Mouse (Mus musculus): Measurements from ENCODE around the gene Map3k6. TPM values are rescaled to one million over a fixed set of nuclear protein-coding genes. Genes with fewer than 3 reads are reported as not detected.

Map3k6 gene
- total RNA-seq, 2 experiments from 2014 or later: 17.2 to 36.7 TPM

- DNase-seq: no peak
These were observed 44.7 kb downstream of the Map3k6 start for GRCm38 (mm10) chr4:133285299-133285698.

GRCm38 (mm10) chr4:133285950-133286349, 45.3 kb downstream of the Map3k6 start:
- DNase-seq: no peak

GRCm38 (mm10) chr4:133286476-133287077, 46.0 kb downstream of the Map3k6 start:
- DNase-seq: no peak

GRCm38 (mm10) chr4:133291255-133291654, 50.6 kb downstream of the Map3k6 start:
- no peak for DNase-seq

- no peak for DNase-seq
These were observed 51.8 kb downstream of the Map3k6 start for GRCm38 (mm10) chr4:133292405-133292804.

- no peak for DNase-seq
These were observed 52.6 kb downstream of the Map3k6 start for GRCm38 (mm10) chr4:133292901-133293843.

- no peak for DNase-seq
These were observed 53.5 kb downstream of the Map3k6 start for GRCm38 (mm10) chr4:133294084-133294483.

- no peak for DNase-seq
These were observed 56.7 kb downstream of the Map3k6 start for GRCm38 (mm10) chr4:133297360-133297759.

GRCm38 (mm10) chr4:133297801-133298238, 57.2 kb downstream of the Map3k6 start:
- peak; percentile 87 for DNase-seq

GRCm38 (mm10) chr4:133298516-133299365, 58.1 kb downstream of the Map3k6 start:
- peak; percentile 56 for DNase-seq

- no peak for DNase-seq
These were observed 59.1 kb downstream of the Map3k6 start for GRCm38 (mm10) chr4:133299701-133300100.

GRCm38 (mm10) chr4:133300421-133300820, 59.8 kb downstream of the Map3k6 start:
- DNase-seq: no peak

GRCm38 (mm10) chr4:133301802-133302201, 61.2 kb downstream of the Map3k6 start:
- peak; percentile 83 for DNase-seq

Small RNA genes lying within 50 kb of the gene (microRNA-seq; reads per million reads assigned to microRNA genes)
- gene Mir7017: 1.8 reads per million

Other genes starting within 250 kb of the Map3k6 start
- gene Ahdc1, start 229.6 kb upstream of the Map3k6 start, total RNA-seq (2021): 10 to 100 TPM; 50.8 to 74.3 TPM
- gene Wasf2, start 110.3 kb upstream of the Map3k6 start, total RNA-seq (2021): 100 to 1,000 TPM; 122 to 123 TPM
- 1 to 10 TPM; 2.2 to 2.4 TPM for gene Cd164l2, start 28.7 kb upstream of the Map3k6 start, total RNA-seq (2021)
- gene Gpr3, start 28.3 kb upstream of the Map3k6 start, total RNA-seq (2021): under 1 TPM; 0.36 to 0.99 TPM
- gene Sytl1, start 22.3 kb downstream of the Map3k6 start, total RNA-seq (2021): 1 to 10 TPM; 5.2 to 6.3 TPM
- 10 to 100 TPM; 49.5 to 54.8 TPM for gene Tmem222, start 37.0 kb downstream of the Map3k6 start, total RNA-seq (2021)
- 10 to 100 TPM; 46.3 to 50.1 TPM for gene Wdtc1, start 112.7 kb downstream of the Map3k6 start, total RNA-seq (2021)
- gene Slc9a1, start 128.9 kb downstream of the Map3k6 start, total RNA-seq (2021): 10 to 100 TPM; 31.9 to 42.5 TPM
- gene Tent5b, start 239.3 kb downstream of the Map3k6 start, total RNA-seq (2021): 1 to 10 TPM in 1 of 2 experiments, under 1 TPM in 1; 0.58 to 1.2 TPM

All from adrenal gland, postnatal 10 days (tissue).